In genomic region chr19:48725851-48726419, GRCm38 (mm10) we compare ENCODE assay signal across 26 mouse cellular contexts.
DNase-seq lines count a peak whose midpoint lies in the region; ATAC-seq lines count a peak whose summit lies in the region.
"Had no signal": no experiment of that assay in that cellular context is flagged by ENCODE, and none has a peak within 500 bp of the region (broad histone marks: within the 10 kb centered on the region; RNA-seq: fewer than 3 reads in every experiment).

No protein-coding gene starts in this region.

- H3K9me3 ChIP-seq in forebrain, embryonic 12.5 days = no peaks in the 10 kb centered on the region
- H3K9me3 ChIP-seq in forebrain, embryonic 10.5 days = no peaks in the 10 kb centered on the region
- H3K9me3 ChIP-seq in hindbrain, embryonic 13.5 days = no peaks in the 10 kb centered on the region
- no peaks in the 10 kb centered on the region for H3K9me3 ChIP-seq in midbrain, embryonic 14.5 days (ENCODE audit: control insufficient read depth, low read length)
- H3K9me3 ChIP-seq: embryonic facial prominence, embryonic 12.5 days; intestine, embryonic 15.5 days had no signal

- peaks cover 2% of the 10 kb centered on the region; the same call in 1 of the 2 replicates for H3K27me3 ChIP-seq in forebrain, embryonic 12.5 days
- H3K27me3 ChIP-seq in forebrain, embryonic 10.5 days (ENCODE audit: poor library complexity, severe bottlenecking) = peaks cover 13% of the 10 kb centered on the region
- no peaks in the 10 kb centered on the region for H3K27me3 ChIP-seq in hindbrain, embryonic 13.5 days
- H3K27me3 ChIP-seq in midbrain, embryonic 14.5 days (ENCODE audit: control insufficient read depth, insufficient read depth, low read length) = no peaks in the 10 kb centered on the region
- H3K27me3 ChIP-seq: embryonic facial prominence, embryonic 12.5 days; intestine, embryonic 15.5 days; megakaryocyte, embryonic 14.5 days had no signal

- H3K4me2 ChIP-seq in forebrain, embryonic 12.5 days = no peak overlapping the region
- H3K4me2 ChIP-seq in hindbrain, embryonic 13.5 days = no peak overlapping the region
- H3K4me2 ChIP-seq in midbrain, embryonic 14.5 days (ENCODE audit: low read length) = no peak overlapping the region
- H3K4me2 ChIP-seq: embryonic facial prominence, embryonic 12.5 days; intestine, embryonic 15.5 days; liver, embryonic 11.5 days had no signal

- H3K9ac ChIP-seq in forebrain, embryonic 12.5 days = no peak overlapping the region
- H3K9ac ChIP-seq in hindbrain, embryonic 13.5 days = no peak overlapping the region
- H3K9ac ChIP-seq in midbrain, embryonic 14.5 days (replicated peaks; ENCODE audit: low read length) = no peak overlapping the region
- H3K9ac ChIP-seq: embryonic facial prominence, embryonic 12.5 days; intestine, embryonic 15.5 days had no signal

- H3K4me1 ChIP-seq in forebrain, embryonic 12.5 days = peaks cover 21% of the 10 kb centered on the region
- peaks cover 30% of the 10 kb centered on the region for H3K4me1 ChIP-seq in forebrain, embryonic 10.5 days
- H3K4me1 ChIP-seq in hindbrain, embryonic 13.5 days (replicated peaks) = peaks cover 15% of the 10 kb centered on the region
- peaks cover 15% of the 10 kb centered on the region for H3K4me1 ChIP-seq in midbrain, embryonic 14.5 days (ENCODE audit: control insufficient read depth, insufficient read depth, low read length)
- H3K4me1 ChIP-seq: embryonic facial prominence, embryonic 12.5 days; intestine, embryonic 15.5 days; megakaryocyte, embryonic 14.5 days had no signal

- 26% methylated on average over 6 of the region's 6 CpGs for WGBS in forebrain, embryonic 12.5 days
- 43% methylated on average over 6 of the region's 6 CpGs for WGBS in forebrain, embryonic 10.5 days
- WGBS in hindbrain, embryonic 13.5 days = 14% methylated on average over 6 of the region's 6 CpGs
- WGBS in midbrain, embryonic 14.5 days = 4% methylated on average over 6 of the region's 6 CpGs

- H3K4me3 ChIP-seq in forebrain, embryonic 12.5 days (replicated peaks) = no peak overlapping the region
- H3K4me3 ChIP-seq in forebrain, embryonic 10.5 days = no peak overlapping the region
- no peak overlapping the region for H3K4me3 ChIP-seq in hindbrain, embryonic 13.5 days
- H3K4me3 ChIP-seq in midbrain, embryonic 14.5 days (replicated peaks; ENCODE audit: low read depth, low read length) = no peak overlapping the region
- H3K4me3 ChIP-seq: embryonic facial prominence, embryonic 12.5 days; erythroblast, embryonic 14.5 days; intestine, embryonic 15.5 days; megakaryocyte, embryonic 14.5 days had no signal

- peak; percentile 17; the same call in 1 of the 2 replicates for ATAC-seq in forebrain, embryonic 12.5 days (ENCODE audit: low FRiP score)
- ATAC-seq in hindbrain, embryonic 13.5 days (ENCODE audit: low FRiP score) = peak; percentile 59; the same call in 1 of the 2 replicates
- no peak; the same call in 1 of the 2 replicates for ATAC-seq in midbrain, embryonic 14.5 days (ENCODE audit: low FRiP score, low TSS enrichment)
- ATAC-seq: intestine, embryonic 15.5 days had no signal

- H3K27ac ChIP-seq in forebrain, embryonic 12.5 days = no peak overlapping the region
- H3K27ac ChIP-seq in forebrain, embryonic 10.5 days = no peak overlapping the region
- peak overlapping the region; percentile 27; the same call in 1 of the 2 replicates for H3K27ac ChIP-seq in hindbrain, embryonic 13.5 days
- no peak overlapping the region for H3K27ac ChIP-seq in midbrain, embryonic 14.5 days (replicated peaks; ENCODE audit: low read depth, low read length)
- H3K27ac ChIP-seq: embryonic facial prominence, embryonic 12.5 days; intestine, embryonic 15.5 days had no signal

- H3K36me3 ChIP-seq in forebrain, embryonic 12.5 days (replicated peaks) = no peaks in the 10 kb centered on the region
- H3K36me3 ChIP-seq in forebrain, embryonic 10.5 days (replicated peaks) = no peaks in the 10 kb centered on the region
- H3K36me3 ChIP-seq in hindbrain, embryonic 13.5 days = no peaks in the 10 kb centered on the region
- H3K36me3 ChIP-seq in midbrain, embryonic 14.5 days (ENCODE audit: control insufficient read depth, insufficient read depth, low read length) = no peaks in the 10 kb centered on the region
- H3K36me3 ChIP-seq: embryonic facial prominence, embryonic 12.5 days; G1E; intestine, embryonic 15.5 days had no signal

- no peak for DNase-seq in forebrain, embryonic 10.5 days (ENCODE audit: extremely low spot score, low spot score)
- peak; percentile 25 for DNase-seq in Muller cell, postnatal 12 days (ENCODE audit: inconsistent ontology term)
- DNase-seq in midbrain, embryonic 14.5 days = peak; percentile 50
- DNase-seq in thymus, postnatal 14 days = no peak
- no peak for DNase-seq in c-Kit-positive CD71-positive TER-119-positive erythroid progenitor cells, embryonic 14.5 days (ENCODE audit: low spot score)
- DNase-seq in cerebellum, adult 8-10 months = no peak
- DNase-seq: adrenal gland, postnatal 14 days; cerebellum, adult 18-20 months; cerebellum, postnatal 36 days; gastrocnemius, postnatal 14 days; heart, adult 18-20 months; heart, postnatal 36 days; kidney, postnatal 4 days; layer of hippocampus, adult 9-11 months; lung, adult 18-20 months; right cerebral cortex, postnatal 14 days; spleen, adult 18-20 months; thymus, postnatal 4 days had no signal

Comparison
In these comparisons a context has a peak if more than half of its experiments do, and no peak if none do; other contexts are left out.
1. DNase-seq: peak in Muller cell, postnatal 12 days (single experiment) and midbrain, embryonic 14.5 days (single experiment); none in forebrain, embryonic 10.5 days (single experiment), thymus, postnatal 14 days (single experiment), c-Kit-positive CD71-positive TER-119-positive erythroid progenitor cells, embryonic 14.5 days (single experiment) and cerebellum, adult 8-10 months (single experiment).